Mouse (Mus musculus): ENCODE results near the gene Lhx3. TPM values are rescaled to one million over a fixed set of nuclear protein-coding genes. Genes with fewer than 3 reads are reported as not detected.
A peak's percentile ranks its signal among the peaks of the same experiment; 100 is the strongest.

Lhx3 gene
- total and polyA plus RNA-seq, 3 experiments: not detected

DNA sequence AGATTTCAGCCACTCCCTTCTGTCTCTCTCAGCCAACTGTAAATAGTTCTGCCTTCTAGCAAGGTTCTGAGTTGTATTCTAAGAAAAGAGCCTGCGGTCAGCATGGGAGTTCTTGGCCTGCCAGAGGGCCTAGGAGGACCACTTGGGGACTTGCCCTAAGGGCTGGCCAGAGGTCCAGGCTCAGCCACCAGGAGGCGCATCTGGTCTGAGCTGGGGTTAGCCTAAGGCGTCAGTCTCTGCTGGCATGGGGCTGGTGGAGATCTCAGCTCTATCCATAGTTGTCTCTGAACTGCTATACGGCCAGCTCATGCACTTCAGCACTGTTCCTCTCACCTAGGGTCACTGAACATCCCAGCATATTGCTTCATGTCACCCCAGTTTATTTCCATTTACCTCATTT, 54.8 kb downstream of the Lhx3 start:
- H3K4me3 ChIP-seq (replicated peaks in 1 of 3; ENCODE audit: low read depth in 2 of 3, low read length in 2 of 3, poor library complexity in 1 of 3): no peak overlapping the region
- peaks cover 0 to 8% of the 10 kb centered on the region in 2 experiments; a peak in 1 of 4 replicates for H3K4me1 ChIP-seq (ENCODE audit: control insufficient read depth in 1 of 2, insufficient read depth in 2 of 2)
- no peaks in the 10 kb centered on the region for H3K36me3 ChIP-seq (replicated peaks in 1 of 2; ENCODE audit: control insufficient read depth in 1 of 2, insufficient read depth in 1 of 2, low read length in 1 of 2)
- in situ Hi-C loops (cut with MboI; ENCODE audit: low pct_ligation_motif_present, low pct_unique_long_range_greater_than_20kb, low sequenced_read_pairs) (no loop called here), dilution Hi-C loops (cut with MboI; ENCODE audit: extremely low pct_ligation_motif_present, extremely low pct_unique_long_range_greater_than_20kb, low sequenced_read_pairs) (no loop called here)
- peaks cover 9% of the 10 kb centered on the region for H3K27me3 ChIP-seq (replicated peaks)
- H3K79me2 ChIP-seq (replicated peaks; ENCODE audit: control insufficient read depth, extremely low read depth, insufficient read depth, poor library complexity, severe bottlenecking): no peaks in the 10 kb centered on the region
- peak; percentile 43 for DNase-seq (ENCODE audit: extremely low read depth)
- H3K27ac ChIP-seq (ENCODE audit: insufficient read depth, low read depth): no peak overlapping the region
- no peak overlapping the region for H3K4me2 ChIP-seq (ENCODE audit: insufficient read depth, low read depth, poor library complexity, severe bottlenecking)
- H3K9me3 ChIP-seq (replicated peaks; ENCODE audit: low read length): no peaks in the 10 kb centered on the region
- TF ChIP-seq SMC3 (IDR thresholded peaks at IDR 0.05; ENCODE audit: low read depth, low read length) (peak; percentile 76), RAD21 (IDR thresholded peaks at IDR 0.05; ENCODE audit: low read depth, low read length) (peak; percentile 51), CTCF (conservative IDR thresholded peaks at IDR 0.05 in 1 of 2, IDR thresholded peaks at IDR 0.05 in 1 of 2; ENCODE audit: low read depth in 2 of 2, low read length in 2 of 2) (peak; percentile 35 to 80; a peak in 3 of 4 replicates), MYC (IDR thresholded peaks at IDR 0.05; ENCODE audit: low read depth, low read length) (no peak), CHD1 (IDR thresholded peaks at IDR 0.05; ENCODE audit: low read depth, low read length) (no peak), CHD2 (IDR thresholded peaks at IDR 0.05; ENCODE audit: low read length) (no peak)
- H3K9ac ChIP-seq (ENCODE audit: insufficient read depth, low read depth): no peak overlapping the region

Other genes with a start within 250 kb of the Lhx3 start
- 13.8 and 17.2 TPM in 2 replicates for gene Camsap1, start 225.0 kb downstream of the Lhx3 start, total RNA-seq (2012; rRNA removed)
- 6.2 and 6.9 TPM in 2 replicates for gene Camsap1, start 225.0 kb downstream of the Lhx3 start, total RNA-seq (2014; rRNA removed)
- 22.1 and 23.4 TPM in 2 replicates for gene Camsap1, start 225.0 kb downstream of the Lhx3 start, polyA plus RNA-seq (2012; ENCODE audit: insufficient read length, low read depth)
- gene Ubac1, start 186.5 kb downstream of the Lhx3 start, total RNA-seq (2012; rRNA removed): 90.0 and 92.0 TPM in 2 replicates
- gene Ubac1, start 186.5 kb downstream of the Lhx3 start, total RNA-seq (2014; rRNA removed): 80.3 and 80.5 TPM in 2 replicates
- gene Ubac1, start 186.5 kb downstream of the Lhx3 start, polyA plus RNA-seq (2012; ENCODE audit: insufficient read length, low read depth): 88.9 and 99.7 TPM in 2 replicates
- 1.6 and 2.3 TPM in 2 replicates for gene Nacc2, start 85.1 kb downstream of the Lhx3 start, total RNA-seq (2012; rRNA removed)
- 0.59 and 0.88 TPM in 2 replicates for gene Nacc2, start 85.1 kb downstream of the Lhx3 start, total RNA-seq (2014; rRNA removed)
- gene Nacc2, start 85.1 kb downstream of the Lhx3 start, polyA plus RNA-seq (2012; ENCODE audit: insufficient read length, low read depth): 1.1 TPM in 2 replicates
- 10.2 and 11.5 TPM in 2 replicates for gene Qsox2, start 29.2 kb upstream of the Lhx3 start, total RNA-seq (2012; rRNA removed)
- gene Qsox2, start 29.2 kb upstream of the Lhx3 start, total RNA-seq (2014; rRNA removed): 9.3 and 9.5 TPM in 2 replicates
- 5.2 and 6.4 TPM in 2 replicates for gene Qsox2, start 29.2 kb upstream of the Lhx3 start, polyA plus RNA-seq (2012; ENCODE audit: insufficient read length, low read depth)
- gene Ccdc187, start 86.3 kb upstream of the Lhx3 start, total RNA-seq (2012; rRNA removed): not detected in 2 replicates
- gene Ccdc187, start 86.3 kb upstream of the Lhx3 start, total RNA-seq (2014; rRNA removed): not detected in 2 replicates
- not detected in 2 replicates for gene Ccdc187, start 86.3 kb upstream of the Lhx3 start, polyA plus RNA-seq (2012; ENCODE audit: insufficient read length, low read depth)
- 5.4 and 8.1 TPM in 2 replicates for gene Gpsm1, start 107.2 kb upstream of the Lhx3 start, total RNA-seq (2012; rRNA removed)
- gene Gpsm1, start 107.2 kb upstream of the Lhx3 start, total RNA-seq (2014; rRNA removed): 2.2 and 3.2 TPM in 2 replicates
- gene Gpsm1, start 107.2 kb upstream of the Lhx3 start, polyA plus RNA-seq (2012; ENCODE audit: insufficient read length, low read depth): 3.0 and 3.6 TPM in 2 replicates
- 17.1 and 20.3 TPM in 2 replicates for gene Dnlz, start 143.8 kb upstream of the Lhx3 start, total RNA-seq (2012; rRNA removed)
- 15.1 TPM in 2 replicates for gene Dnlz, start 143.8 kb upstream of the Lhx3 start, total RNA-seq (2014; rRNA removed)
- 16.5 and 17.8 TPM in 2 replicates for gene Dnlz, start 143.8 kb upstream of the Lhx3 start, polyA plus RNA-seq (2012; ENCODE audit: insufficient read length, low read depth)
- gene Card9, start 152.6 kb upstream of the Lhx3 start, total RNA-seq (2012; rRNA removed): 0.42 and 0.59 TPM in 2 replicates
- 0.15 and 0.32 TPM in 2 replicates for gene Card9, start 152.6 kb upstream of the Lhx3 start, total RNA-seq (2014; rRNA removed)
- 0.38 and 0.44 TPM in 2 replicates for gene Card9, start 152.6 kb upstream of the Lhx3 start, polyA plus RNA-seq (2012; ENCODE audit: insufficient read length, low read depth)
- gene Snapc4, start 172.4 kb upstream of the Lhx3 start, total RNA-seq (2012; rRNA removed): 42.7 and 53.3 TPM in 2 replicates
- 15.3 and 18.0 TPM in 2 replicates for gene Snapc4, start 172.4 kb upstream of the Lhx3 start, total RNA-seq (2014; rRNA removed)
- 47.1 and 48.0 TPM in 2 replicates for gene Snapc4, start 172.4 kb upstream of the Lhx3 start, polyA plus RNA-seq (2012; ENCODE audit: insufficient read length, low read depth)
- gene Entr1, start 181.0 kb upstream of the Lhx3 start, total RNA-seq (2012; rRNA removed): 41.9 and 56.9 TPM in 2 replicates
- 53.8 and 62.3 TPM in 2 replicates for gene Entr1, start 181.0 kb upstream of the Lhx3 start, total RNA-seq (2014; rRNA removed)
- 51.9 and 57.3 TPM in 2 replicates for gene Entr1, start 181.0 kb upstream of the Lhx3 start, polyA plus RNA-seq (2012; ENCODE audit: insufficient read length, low read depth)
- gene Pmpca, start 181.1 kb upstream of the Lhx3 start, total RNA-seq (2012; rRNA removed): 79.5 and 91.2 TPM in 2 replicates
- 73.3 and 74.7 TPM in 2 replicates for gene Pmpca, start 181.1 kb upstream of the Lhx3 start, total RNA-seq (2014; rRNA removed)
- 143 and 176 TPM in 2 replicates for gene Pmpca, start 181.1 kb upstream of the Lhx3 start, polyA plus RNA-seq (2012; ENCODE audit: insufficient read length, low read depth)
- 9.6 and 12.1 TPM in 2 replicates for gene Inpp5e, start 200.9 kb upstream of the Lhx3 start, total RNA-seq (2012; rRNA removed)
- 4.8 and 5.2 TPM in 2 replicates for gene Inpp5e, start 200.9 kb upstream of the Lhx3 start, total RNA-seq (2014; rRNA removed)
- 10.2 and 13.4 TPM in 2 replicates for gene Inpp5e, start 200.9 kb upstream of the Lhx3 start, polyA plus RNA-seq (2012; ENCODE audit: insufficient read length, low read depth)
- gene Sec16a, start 236.9 kb upstream of the Lhx3 start, total RNA-seq (2012; rRNA removed): 31.8 and 36.3 TPM in 2 replicates
- gene Sec16a, start 236.9 kb upstream of the Lhx3 start, total RNA-seq (2014; rRNA removed): 22.5 and 22.8 TPM in 2 replicates
- gene Sec16a, start 236.9 kb upstream of the Lhx3 start, polyA plus RNA-seq (2012; ENCODE audit: insufficient read length, low read depth): 28.6 and 38.9 TPM in 2 replicates